Mouse (Mus musculus) neural tube, embryonic 14.5 days (tissue): ENCODE data around the gene Emc8. TPM values are rescaled to one million over a fixed set of nuclear protein-coding genes. Genes with fewer than 3 reads are reported as not detected.

ENCODE experiments used
- ATAC-seq: fragments of 200-750 bp; cut with Nextera tagmentation; 2 replicates; pipeline ENCODE4 v1.8.0; 2017; ENCODE audit warnings: low read depth, mild to moderate bottlenecking, moderate TSS enrichment, moderate library complexity
- H3K27ac ChIP-seq: fragments of 300-500 bp; sonication (generic); 2 replicates; pipeline ENCODE4 v1.5.1; 2014; ENCODE audit warnings: low read depth, mild to moderate bottlenecking, control low read depth, low read length, moderate library complexity, mixed read lengths
- H3K27me3 ChIP-seq: fragments of 300-500 bp; sonication (generic); 2 replicates; pipeline ENCODE4 v1.6.1; 2014; ENCODE audit warnings: low read length; ENCODE audit not compliant: control insufficient read depth, insufficient read depth
- H3K36me3 ChIP-seq: fragments of 300-500 bp; sonication (generic); 2 replicates; pipeline ENCODE4 v1.6.1; 2014; ENCODE audit warnings: low read length, mixed read lengths; ENCODE audit not compliant: control insufficient read depth, insufficient read depth
- H3K4me1 ChIP-seq: fragments of 300-500 bp; sonication (generic); 2 replicates; pipeline ENCODE4 v1.6.1; 2014; ENCODE audit warnings: low read length; ENCODE audit not compliant: control insufficient read depth, insufficient read depth
- H3K4me2 ChIP-seq: fragments of 300-500 bp; sonication (generic); 2 replicates; pipeline ENCODE4 v1.6.1; 2014; ENCODE audit warnings: mild to moderate bottlenecking, low read depth, low read length, control low read depth
- H3K4me3 ChIP-seq: fragments of 300-500 bp; sonication (generic); 2 replicates; pipeline ENCODE4 v1.5.1; 2014; ENCODE audit warnings: low read depth, low read length, control low read depth, mixed read lengths
- H3K9ac ChIP-seq: fragments of 300-500 bp; sonication (generic); replicated peaks from 2 replicates; pipeline ENCODE4 v1.6.1; 2014; ENCODE audit warnings: low read depth, mild to moderate bottlenecking, control low read depth, low read length, mixed read lengths
- H3K9me3 ChIP-seq: fragments of 300-500 bp; sonication (generic); 2 replicates; pipeline ENCODE4 v1.6.1; 2016; ENCODE audit warnings: low read length; ENCODE audit not compliant: control insufficient read depth
- WGBS: fragments of 180-500 bp; shearing (Covaris S2); extraction: QIAGEN DNeasy Blood & Tissue Kit; methylation state at CpG from one replicate; pipeline ENCODE4 v1.1.7; 2014; 5-methylcytosine and 5-hydroxymethylcytosine counted together
- polyA plus RNA-seq: library from polyadenylated mRNA; unstranded; fragments of >200 nt; fragmentation: Nextera tagmentation; extraction: Ambion mirVana; gene quantifications from 2 replicates; pipeline ENCODE4 v1.2.1, GENCODE M21; 2014

Emc8 gene
- polyA plus RNA-seq, 1 experiment from 2014 or later, result 95.8 TPM

DNA sequence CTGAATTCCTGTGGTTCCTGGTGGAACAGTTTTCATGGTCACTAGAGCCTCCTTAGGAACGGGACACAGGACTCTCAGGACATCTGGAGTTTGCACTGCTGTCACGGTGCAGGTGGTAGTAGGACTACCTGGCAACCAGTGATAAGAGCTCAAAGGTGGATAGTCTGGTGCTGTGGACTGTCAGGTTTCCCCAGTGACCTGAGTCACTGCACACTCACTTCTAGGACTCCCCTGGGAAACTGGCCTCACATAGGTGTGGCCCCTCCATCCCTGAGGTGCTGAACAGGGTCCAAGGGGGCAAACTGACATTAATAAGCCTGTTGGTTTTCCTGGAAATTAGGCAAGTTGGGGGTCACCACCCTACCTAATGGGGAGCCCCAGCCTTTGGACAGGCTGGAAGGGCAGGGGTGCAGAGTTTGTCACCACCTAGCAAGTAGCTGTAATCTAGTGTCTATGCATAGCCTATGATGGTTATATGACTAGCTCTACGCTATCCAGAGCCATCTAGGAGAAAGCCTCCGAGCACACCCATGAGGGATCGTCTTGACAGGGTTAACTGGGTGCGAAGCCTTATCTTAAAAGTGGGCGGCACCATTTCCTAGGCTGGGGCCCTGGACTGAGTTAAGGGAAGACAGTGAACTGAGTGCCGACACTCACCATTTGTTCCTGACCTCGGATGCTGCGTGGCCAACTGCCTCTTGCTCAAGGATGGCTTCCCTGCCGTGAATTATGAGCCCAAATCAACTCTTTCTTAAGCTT, 11.4 kb upstream of the Emc8 start:
- WGBS, result 79% methylated on average over 11 of the region's 11 CpGs
- Histone ChIP-seq H3K4me1 (no peaks in the 10 kb centered on the region), H3K9ac (no peak overlapping the region), H3K36me3 (no peaks in the 10 kb centered on the region), H3K4me2 (no peak overlapping the region), H3K27me3 (no peaks in the 10 kb centered on the region), H3K9me3 (no peaks in the 10 kb centered on the region), H3K27ac (no peak overlapping the region), H3K4me3 (no peak overlapping the region)
- no peak for ATAC-seq

DNA sequence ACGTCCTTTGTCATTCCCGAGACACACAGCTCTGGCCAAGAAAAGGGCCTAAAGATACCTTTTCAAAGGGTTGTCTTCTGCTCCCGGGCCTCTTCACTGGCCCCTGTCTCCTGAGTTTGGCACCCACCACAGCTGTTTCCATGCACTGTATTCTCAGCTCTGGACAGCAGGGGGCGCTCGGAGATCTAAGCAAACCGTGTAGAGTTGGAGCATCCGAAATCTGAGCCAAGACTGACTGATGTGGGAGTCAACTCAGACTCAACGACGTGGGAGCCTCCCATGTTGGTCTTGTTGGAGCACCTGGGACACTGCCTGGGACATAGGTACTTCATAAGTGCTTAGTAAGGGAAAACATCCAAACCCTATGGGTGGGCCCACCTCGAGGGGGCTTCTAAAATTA, 10.1 kb upstream of the Emc8 start:
- peaks cover 8% of the 10 kb centered on the region for H3K36me3 ChIP-seq
- no peak overlapping the region for H3K4me2 ChIP-seq
- H3K9ac ChIP-seq, result no peak overlapping the region
- ATAC-seq, result peak; percentile 58; the same call in 1 of the 2 replicates
- H3K27me3 ChIP-seq, result no peaks in the 10 kb centered on the region
- WGBS, result 16% methylated on average over 10 of the region's 10 CpGs
- no peak overlapping the region for H3K27ac ChIP-seq
- H3K4me1 ChIP-seq, result no peaks in the 10 kb centered on the region
- no peak overlapping the region for H3K4me3 ChIP-seq
- H3K9me3 ChIP-seq, result no peaks in the 10 kb centered on the region

DNA sequence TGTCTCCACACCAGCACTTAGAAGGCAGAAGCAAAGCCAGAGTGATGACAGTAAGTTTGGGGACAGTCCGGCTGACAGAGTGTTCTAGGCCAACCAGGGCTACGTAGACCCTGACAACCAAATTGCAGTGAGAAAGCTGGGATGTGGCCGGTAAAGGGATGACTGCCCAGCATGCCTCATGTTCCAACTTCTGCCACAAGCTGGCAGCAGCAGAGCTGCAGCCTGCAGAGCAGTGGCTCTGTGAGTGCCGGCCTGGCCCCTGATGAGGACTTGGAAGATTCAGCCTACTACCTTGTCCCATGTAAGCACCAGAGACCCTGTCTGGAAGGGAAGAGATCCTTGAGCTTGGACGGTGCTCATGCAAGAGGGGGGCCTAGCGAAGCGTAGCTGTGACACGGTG, 7.3 kb upstream of the Emc8 start:
- no peak for ATAC-seq
- WGBS, result 76% methylated on average over 8 of the region's 8 CpGs
- no peaks in the 10 kb centered on the region for H3K9me3 ChIP-seq
- H3K4me3 ChIP-seq, result no peak overlapping the region
- H3K27me3 ChIP-seq, result no peaks in the 10 kb centered on the region
- H3K36me3 ChIP-seq, result peaks cover 27% of the 10 kb centered on the region
- H3K4me1 ChIP-seq, result no peaks in the 10 kb centered on the region
- no peak overlapping the region for H3K4me2 ChIP-seq
- H3K9ac ChIP-seq, result no peak overlapping the region
- no peak overlapping the region for H3K27ac ChIP-seq

DNA sequence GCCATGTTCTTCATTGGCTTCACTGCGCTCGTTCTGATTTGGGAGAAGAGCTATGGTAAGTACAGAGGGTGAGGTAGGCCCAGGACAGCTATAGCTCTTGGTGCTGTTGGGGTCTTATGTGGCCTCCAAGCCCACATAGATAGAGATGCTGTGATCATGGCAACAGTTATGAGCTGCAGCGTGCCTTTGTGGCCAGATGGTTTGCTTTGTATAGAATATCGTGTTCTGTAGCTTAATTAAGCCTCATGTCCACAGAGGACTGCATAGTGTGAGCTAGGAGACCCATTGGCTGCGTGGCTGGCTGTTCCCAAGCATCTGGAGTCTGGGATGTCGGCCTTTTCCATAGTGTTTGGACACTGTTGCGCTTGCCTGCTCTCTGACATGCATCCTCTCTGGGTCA, 4.9 kb upstream of the Emc8 start:
- 0 out of 2 replicates have a peak, but pooled peaks cover 3% of the 10 kb centered on the region for H3K4me1 ChIP-seq

DNA sequence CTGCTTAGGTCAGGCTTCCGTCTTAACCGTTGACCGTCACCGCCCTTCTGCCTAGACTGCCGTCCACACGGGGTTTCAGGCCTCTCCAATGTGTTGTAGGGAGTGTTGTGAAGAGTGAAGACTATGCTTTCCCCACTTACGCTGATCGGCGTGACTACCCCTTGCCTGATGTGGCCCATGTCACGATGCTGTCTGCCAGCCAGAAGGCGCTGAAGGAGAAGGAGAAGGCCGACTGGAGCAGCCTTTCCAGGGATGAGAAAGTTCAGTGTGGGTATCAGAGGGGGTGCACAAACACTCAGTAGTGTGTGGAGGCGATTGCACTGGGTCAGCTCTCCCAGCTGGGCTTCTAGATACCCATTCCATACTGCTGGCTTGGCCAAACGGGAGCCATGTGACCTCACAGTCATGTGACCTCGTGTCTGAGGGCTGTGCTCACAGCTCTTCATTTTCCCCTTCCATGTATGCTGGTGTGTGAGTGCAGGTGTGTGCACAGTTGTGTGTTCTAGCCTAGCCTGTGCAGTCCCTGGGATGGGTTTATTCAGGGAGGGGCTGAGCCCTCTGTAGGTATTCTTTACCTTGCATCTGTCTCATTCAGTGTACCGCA, 4.4 kb upstream of the Emc8 start:
- H3K9ac ChIP-seq, result no peak overlapping the region
- H3K9me3 ChIP-seq, result no peaks in the 10 kb centered on the region
- no peak overlapping the region for H3K27ac ChIP-seq
- H3K4me3 ChIP-seq, result no peak overlapping the region
- H3K27me3 ChIP-seq, result no peaks in the 10 kb centered on the region
- ATAC-seq, result no peak
- no peak overlapping the region for H3K4me2 ChIP-seq
- peaks cover 34% of the 10 kb centered on the region for H3K36me3 ChIP-seq
- WGBS, result 92% methylated on average over 16 of the region's 16 CpGs
- H3K4me1 ChIP-seq, result 0 out of 2 replicates have a peak, but pooled peaks cover 3% of the 10 kb centered on the region

More for the DNA sequence above, 4.9 kb upstream of the Emc8 start:
- no peaks in the 10 kb centered on the region for H3K27me3 ChIP-seq
- H3K4me3 ChIP-seq, result no peak overlapping the region
- peaks cover 34% of the 10 kb centered on the region for H3K36me3 ChIP-seq
- no peak overlapping the region for H3K27ac ChIP-seq
- H3K9ac ChIP-seq, result no peak overlapping the region
- 94% methylated on average over 7 of the region's 7 CpGs for WGBS
- no peak overlapping the region for H3K4me2 ChIP-seq
- ATAC-seq, result no peak
- no peaks in the 10 kb centered on the region for H3K9me3 ChIP-seq

DNA sequence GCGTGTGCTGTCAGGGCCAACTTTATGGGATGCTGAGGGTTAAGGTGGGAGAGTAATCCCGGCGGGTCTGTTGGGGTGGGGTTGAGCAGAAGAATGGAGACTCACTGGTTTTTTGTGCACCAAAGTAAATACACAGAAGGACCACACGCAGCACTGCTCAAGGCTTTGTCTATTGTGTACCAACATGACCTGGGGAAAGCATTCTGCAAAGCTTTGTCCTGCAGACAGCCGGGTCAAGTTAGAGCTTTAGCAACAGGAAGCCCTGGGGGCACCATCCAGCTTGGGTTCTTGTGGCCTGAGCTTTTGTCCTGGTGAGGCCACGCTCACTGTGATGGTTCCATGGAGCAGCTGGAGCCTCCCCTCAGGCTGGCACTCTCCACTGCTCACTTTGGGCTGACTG, 3.4 kb upstream of the Emc8 start:
- Histone ChIP-seq H3K9me3 (no peaks in the 10 kb centered on the region), H3K27me3 (peaks cover 3% of the 10 kb centered on the region; the same call in 1 of the 2 replicates), H3K36me3 (peaks cover 34% of the 10 kb centered on the region), H3K4me3 (no peak overlapping the region), H3K27ac (no peak overlapping the region), H3K4me2 (no peak overlapping the region), H3K9ac (no peak overlapping the region), H3K4me1 (peaks cover 8% of the 10 kb centered on the region)
- 46% methylated on average over 6 of the region's 6 CpGs for WGBS
- no peak for ATAC-seq

DNA sequence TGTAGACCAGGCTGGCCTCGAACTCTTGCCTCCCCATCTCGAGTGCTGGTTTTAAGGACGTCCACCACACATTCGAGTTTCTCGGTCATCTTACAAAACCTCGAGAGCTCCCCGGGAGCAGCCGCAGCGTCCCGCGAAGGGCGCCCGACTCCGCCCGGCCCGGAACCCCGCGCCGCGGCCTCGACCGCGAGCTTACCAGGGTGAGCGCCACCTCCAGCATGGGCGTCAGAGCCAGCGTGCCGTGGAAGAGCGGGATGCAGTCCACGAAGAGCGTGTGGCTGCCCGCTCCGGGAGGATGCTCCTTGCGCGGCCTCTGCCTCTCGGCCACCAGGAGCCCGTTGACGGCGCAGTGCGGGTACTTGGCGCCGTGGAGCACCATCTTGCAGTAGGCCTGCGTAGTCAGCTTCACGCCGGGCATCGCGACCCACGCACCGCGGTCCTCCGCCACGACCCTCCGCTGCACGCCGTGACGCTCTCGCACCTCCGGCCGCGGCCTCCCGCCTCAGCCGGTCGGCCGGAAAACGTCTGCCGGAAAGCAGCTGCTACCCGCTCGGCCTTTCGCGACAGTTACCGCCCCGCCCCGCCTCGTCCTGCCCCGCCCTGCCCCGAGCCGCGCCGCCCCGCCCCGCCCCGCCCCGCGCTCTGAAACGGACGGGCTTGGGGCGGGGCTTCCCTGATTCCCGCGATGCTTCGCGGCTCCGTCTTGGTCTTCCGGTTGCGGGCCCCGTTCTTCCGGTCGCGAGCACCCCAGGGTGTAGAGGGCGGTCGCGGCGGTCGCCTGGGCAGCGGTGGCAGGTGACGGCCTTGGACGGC, 606 bp downstream of the Emc8 start, which contains the start of the genes Gm27021 and Cox4i1:
Gene Gm27021 (minus strand): TSS at position 519 of the 813 bp plus-strand sequence.
Gene Cox4i1 (plus strand): TSS at position 662 of the 813 bp plus-strand sequence.
- Histone ChIP-seq H3K9ac (peak within 1 kb of the TSS; percentile 94), H3K36me3 (peaks cover 18% of the 10 kb centered on the region), H3K27me3 (peaks cover 3% of the 10 kb centered on the region; the same call in 1 of the 2 replicates), H3K4me3 (peak within 1 kb of the TSS; percentile 93), H3K4me1 (peaks cover 24% of the 10 kb centered on the region), H3K4me2 (peak within 1 kb of the TSS; percentile 90), H3K27ac (peak within 1 kb of the TSS; percentile 85), H3K9me3 (no peaks in the 10 kb centered on the region)
- peak; percentile 94 for ATAC-seq
- WGBS, result under 1% methylated on average over 99 of the region's 105 CpGs

DNA sequence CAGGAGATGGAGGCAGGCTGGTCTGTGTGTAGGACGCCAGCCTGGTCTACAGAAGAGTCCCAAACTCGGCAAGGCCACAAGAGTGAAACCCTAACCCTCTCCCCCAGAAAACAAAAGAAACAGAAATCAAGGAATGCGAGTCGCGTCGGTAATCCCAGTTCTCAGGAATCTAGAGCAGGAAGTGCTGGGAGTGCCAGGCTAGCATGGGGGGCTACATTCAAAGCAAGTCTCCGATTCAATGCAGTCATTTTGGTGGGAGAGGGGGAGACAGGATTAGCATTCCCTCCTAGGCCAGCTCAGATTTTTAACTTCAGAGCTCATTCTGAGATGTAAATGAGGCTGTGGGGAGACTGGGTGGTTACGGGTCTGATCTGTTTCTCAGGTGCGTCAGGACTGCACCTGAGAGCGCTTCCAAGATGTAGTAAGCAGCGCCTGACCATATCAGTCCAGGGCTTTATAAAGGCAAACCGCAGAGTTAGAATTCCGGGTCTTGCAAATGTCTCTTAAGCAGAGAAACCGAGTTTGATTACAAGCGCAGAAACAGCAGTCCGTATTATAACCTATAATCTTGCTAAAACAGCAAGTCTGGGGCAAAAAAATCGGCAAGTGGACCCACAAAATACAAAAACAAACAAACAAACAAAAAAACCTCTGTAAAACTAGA, 1.4 kb downstream of the Emc8 start:
- Histone ChIP-seq H3K4me2 (peak overlapping the region; percentile 90), H3K27me3 (peaks cover 3% of the 10 kb centered on the region; the same call in 1 of the 2 replicates), H3K27ac (no peak overlapping the region; the same call in 1 of the 2 replicates), H3K4me3 (peak overlapping the region; percentile 93), H3K9me3 (no peaks in the 10 kb centered on the region), H3K9ac (peak overlapping the region; percentile 94), H3K4me1 (peaks cover 24% of the 10 kb centered on the region), H3K36me3 (peaks cover 10% of the 10 kb centered on the region; the same call in 1 of the 2 replicates)
- no peak for ATAC-seq
- WGBS, result 4% methylated on average over 17 of the region's 17 CpGs
